Mouse (Mus musculus) layer of hippocampus, adult 2 months (tissue): ENCODE data around the gene Spi1. TPM values are rescaled to one million over a fixed set of nuclear protein-coding genes. Genes with fewer than 3 reads are reported as not detected.
"Not testable (repeated sequence)": the region's sequence is repeated elsewhere in the genome, so short reads cannot be mapped to it uniquely, and the experiment has no call there.

Source experiments
- DNase-seq, 2 experiments: peaks; one replicate each; pipeline ENCODE4 v3.0.0; 2022; ENCODE audit warnings: low spot score in 2 of 2
- H3K27ac ChIP-seq: fragments of 200-600 bp; 2 replicates; pipeline ENCODE4 v1.8.1; 2022
- H3K4me3 ChIP-seq: fragments of 200-600 bp; 2 replicates; pipeline ENCODE4 v1.8.1; 2022; ENCODE audit warnings: mild to moderate bottlenecking
- CTCF ChIP-seq: fragments of 200-600 bp; conservative IDR thresholded peaks from 2 replicates; pipeline ENCODE4 v1.8.1; 2022; ENCODE audit warnings: antibody characterized with exemption, mild to moderate bottlenecking, moderate library complexity
- total RNA-seq, 2 experiments: library from RNA; stranded (reverse); gene quantifications; 2 replicates each; pipeline ENCODE4 v1.2.3; 2021

Spi1 gene
- total RNA-seq, 2 experiments from 2014 or later = 2.4 to 5.4 TPM

DNA sequence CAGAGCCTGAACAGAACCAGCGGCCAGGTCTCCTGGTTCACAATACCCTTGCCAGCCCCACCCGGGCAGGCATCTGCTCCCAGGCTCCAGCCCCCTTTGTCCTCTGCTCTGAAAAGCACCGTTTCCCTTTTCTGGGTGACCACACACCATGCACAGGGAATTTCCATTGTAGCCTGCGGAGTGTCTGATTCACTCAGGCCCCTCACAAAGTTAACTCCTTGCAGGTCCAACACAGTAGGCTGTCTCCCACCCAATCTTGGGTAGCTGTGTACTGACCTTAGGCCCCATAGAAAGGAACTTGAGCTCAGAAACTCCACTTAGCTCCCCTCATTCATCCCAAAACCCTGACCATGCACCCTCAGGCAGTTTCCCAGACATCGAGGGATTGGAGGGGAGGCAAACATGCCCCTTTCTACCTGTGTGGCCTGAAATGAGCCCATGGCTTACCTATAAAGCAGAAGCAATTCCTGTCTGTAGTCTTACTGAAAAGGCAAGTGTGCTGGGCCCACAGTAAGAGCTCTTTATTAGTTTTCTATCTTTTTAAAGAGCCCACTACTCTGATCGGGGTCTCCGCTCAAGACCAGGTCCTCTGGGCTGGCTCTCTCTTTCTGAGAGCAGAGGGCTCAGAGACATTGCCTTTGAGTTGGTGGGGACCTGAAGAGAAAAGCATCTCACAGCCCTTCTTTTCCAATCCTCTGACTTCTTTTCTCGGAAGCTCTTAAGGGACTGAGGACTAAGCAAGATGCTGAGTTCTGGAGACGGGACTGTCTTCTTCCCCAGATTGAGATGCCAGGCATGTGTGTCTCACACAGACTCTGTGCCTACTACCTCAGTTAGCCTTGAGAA is 4.4 kb downstream of the Spi1 start:
- Histone ChIP-seq H3K27ac (peak overlapping the region; percentile 23; the same call in 1 of the 2 replicates), H3K4me3 (no peak overlapping the region)
- no peak for TF ChIP-seq CTCF
- DNase-seq = no peak

DNA sequence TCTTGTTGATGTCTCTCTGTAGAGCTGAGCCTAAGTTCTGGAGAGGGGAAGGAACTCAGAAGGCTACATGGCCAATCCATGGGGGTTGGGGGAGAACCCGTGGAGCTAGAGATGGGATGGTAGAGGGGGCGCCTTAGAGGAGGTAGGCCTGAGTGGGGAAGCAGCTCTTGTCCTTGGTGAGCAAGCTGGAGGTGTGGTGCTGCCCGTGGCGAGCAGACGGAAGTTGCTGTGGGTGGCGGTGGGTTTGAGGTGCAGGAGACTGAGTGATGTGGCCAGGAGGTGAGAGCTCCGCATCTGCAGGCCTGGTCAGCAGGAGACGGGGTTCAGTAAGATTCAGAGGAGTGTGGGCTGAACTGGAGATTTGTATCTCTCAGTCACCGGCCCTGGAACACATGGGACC is 5.3 kb downstream of the Spi1 start:
- DNase-seq = no peak
- Histone ChIP-seq H3K27ac (no peak overlapping the region), H3K4me3 (no peak overlapping the region)
- no peak for TF ChIP-seq CTCF

- H3K27ac ChIP-seq = no peak overlapping the region
- TF ChIP-seq CTCF = no peak
- no peak for DNase-seq
Observed at GRCm38 (mm10) chr2:91088987-91089386, 6.8 kb downstream of the Spi1 start.

DNA sequence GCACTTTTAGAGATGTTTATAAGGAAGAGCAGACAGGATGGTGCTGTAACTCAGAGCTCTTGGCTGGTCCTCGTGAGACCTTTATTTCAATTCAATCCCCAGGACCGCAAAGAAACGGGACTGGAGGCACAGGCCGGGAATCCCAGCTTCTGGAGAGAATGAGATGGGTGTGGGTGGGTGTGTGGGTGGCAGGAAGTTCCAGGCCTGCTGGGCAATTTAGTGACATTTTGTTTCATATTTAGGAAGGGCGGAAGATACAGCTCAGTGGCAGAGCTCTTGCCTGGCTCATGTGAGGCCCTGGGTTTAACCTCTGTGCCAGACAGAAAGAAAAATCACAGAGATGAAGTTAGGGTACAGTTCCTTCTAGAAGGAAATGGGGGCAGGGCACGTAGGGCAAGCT is 8.0 kb downstream of the Spi1 start:
- no peak for DNase-seq
- no peak overlapping the region for H3K4me3 ChIP-seq
- H3K27ac ChIP-seq = no peak overlapping the region
- no peak for TF ChIP-seq CTCF

More at GRCm38 (mm10) chr2:91088987-91089386, 6.8 kb downstream of the Spi1 start:
- H3K4me3 ChIP-seq = no peak overlapping the region

DNA sequence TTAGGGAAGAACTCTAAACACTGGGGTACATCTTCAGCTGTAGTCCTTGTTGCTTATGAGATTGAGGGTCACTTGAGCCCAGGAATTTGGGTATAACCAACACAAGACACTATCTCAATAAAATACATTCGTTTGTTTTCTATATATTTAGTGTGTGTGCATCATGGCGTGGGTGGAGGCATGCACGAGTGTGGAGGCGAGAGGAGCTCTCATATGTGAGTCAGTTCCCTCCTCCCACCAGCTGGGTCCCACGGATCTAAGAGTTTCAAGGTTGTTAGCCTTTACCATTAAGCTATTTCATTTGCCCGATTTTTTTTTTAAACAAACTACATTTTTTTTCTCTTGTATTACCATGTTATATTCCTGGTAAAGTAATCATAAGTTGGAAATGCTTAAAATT is 8.6 kb downstream of the Spi1 start:
- TF ChIP-seq CTCF = 0 out of 2 replicates have a peak, but pooled peaks have one; percentile 5
- no peak overlapping the region for H3K4me3 ChIP-seq
- DNase-seq = no peak
- H3K27ac ChIP-seq = no peak overlapping the region

DNA sequence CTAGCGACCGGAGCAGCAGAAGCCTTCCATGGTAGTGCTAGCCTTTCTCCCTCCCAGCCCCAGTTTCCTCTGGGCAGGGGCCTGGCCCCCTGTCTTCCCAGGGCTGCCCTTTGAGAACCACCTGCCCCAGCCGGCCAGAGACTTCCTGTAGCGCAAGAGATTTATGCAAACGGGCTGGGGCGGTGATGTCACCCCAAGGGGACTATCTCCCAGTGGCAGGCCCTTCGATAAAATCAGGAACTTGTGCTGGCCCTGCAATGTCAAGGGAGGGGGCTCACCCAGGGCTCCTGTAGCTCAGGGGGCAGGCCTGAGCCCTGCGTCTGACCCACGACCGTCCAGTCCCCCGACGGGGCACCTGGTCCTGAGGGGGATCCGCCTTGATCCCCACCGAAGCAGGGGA is 14.3 kb downstream of the Spi1 start:
- peak overlapping the region; percentile 33 for H3K27ac ChIP-seq
- no peak for TF ChIP-seq CTCF
- DNase-seq = no peak
- no peak overlapping the region; the same call in 1 of the 2 replicates for H3K4me3 ChIP-seq

DNA sequence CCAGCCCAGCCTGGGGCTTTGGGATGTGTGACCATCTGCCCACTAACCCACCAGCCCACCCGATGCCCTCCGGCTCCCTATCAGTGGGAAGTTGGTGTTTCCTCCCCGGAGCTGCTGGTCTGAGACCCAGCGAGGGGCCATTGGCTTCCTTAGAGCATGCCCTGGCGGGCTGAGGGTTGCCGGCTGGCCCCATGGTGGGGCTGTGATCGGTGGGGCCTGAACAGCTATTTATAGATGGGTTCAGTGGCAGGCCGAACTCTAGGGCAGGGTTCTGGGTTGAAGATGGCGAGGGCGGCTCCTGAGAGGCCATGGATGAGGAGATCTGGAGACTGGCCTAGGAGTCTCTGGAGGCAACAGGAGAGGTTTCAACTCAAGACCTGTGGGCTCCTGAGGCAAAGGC is 14.8 kb downstream of the Spi1 start:
- H3K27ac ChIP-seq = peak overlapping the region; percentile 33
- no peak overlapping the region; the same call in 1 of the 2 replicates for H3K4me3 ChIP-seq
- TF ChIP-seq CTCF = no peak
- DNase-seq = no peak

GRCm38 (mm10) chr2:91098156-91098555 is 16.0 kb downstream of the Spi1 start:
- no peak for DNase-seq
- H3K27ac ChIP-seq = peak overlapping the region; percentile 33; the same call in 1 of the 2 replicates
- no peak for TF ChIP-seq CTCF
- no peak overlapping the region for H3K4me3 ChIP-seq

DNA sequence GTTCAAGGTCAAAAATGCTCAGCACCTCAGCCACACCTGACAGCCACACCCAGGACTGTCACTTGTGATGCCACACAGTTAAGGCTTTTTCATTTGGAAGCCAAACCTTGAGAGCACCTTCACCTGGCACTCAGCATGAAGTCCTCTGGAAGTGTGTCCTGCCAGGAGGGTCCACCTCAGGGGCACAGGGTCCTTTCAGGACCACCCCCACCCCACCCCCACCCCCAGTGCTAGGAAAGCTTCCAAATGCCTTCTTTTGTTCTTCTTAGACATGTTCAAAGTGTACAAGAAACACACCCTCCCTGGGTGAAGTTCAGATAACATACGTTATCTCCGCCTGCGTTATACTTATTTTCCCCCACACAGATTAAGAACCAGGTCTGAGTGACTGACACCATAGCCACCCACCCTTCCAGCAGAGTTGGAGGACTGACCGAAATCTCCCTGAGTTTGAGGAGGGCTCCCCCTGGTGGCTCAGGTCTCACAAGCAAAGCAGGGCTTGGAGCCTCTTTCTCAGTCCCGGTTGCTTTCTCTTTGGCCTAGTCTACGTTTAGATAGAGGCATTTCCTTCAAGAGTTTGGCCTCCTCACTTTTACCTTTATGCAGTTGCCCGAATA is 19.0 kb downstream of the Spi1 start:
- TF ChIP-seq CTCF = peak; percentile 92
- H3K4me3 ChIP-seq = no peak overlapping the region
- peak; percentile 88 to 95 for DNase-seq
- peak overlapping the region; percentile 44; the same call in 1 of the 2 replicates for H3K27ac ChIP-seq

GRCm38 (mm10) chr2:91108156-91108555 is 26.0 kb downstream of the Spi1 start:
- Histone ChIP-seq H3K27ac (no peak overlapping the region), H3K4me3 (no peak overlapping the region)
- no peak for DNase-seq
- no peak for TF ChIP-seq CTCF

GRCm38 (mm10) chr2:91109241-91109640 is 27.1 kb downstream of the Spi1 start:
- Histone ChIP-seq H3K4me3 (no peak overlapping the region), H3K27ac (no peak overlapping the region)
- no peak for DNase-seq
- no peak for TF ChIP-seq CTCF

DNA sequence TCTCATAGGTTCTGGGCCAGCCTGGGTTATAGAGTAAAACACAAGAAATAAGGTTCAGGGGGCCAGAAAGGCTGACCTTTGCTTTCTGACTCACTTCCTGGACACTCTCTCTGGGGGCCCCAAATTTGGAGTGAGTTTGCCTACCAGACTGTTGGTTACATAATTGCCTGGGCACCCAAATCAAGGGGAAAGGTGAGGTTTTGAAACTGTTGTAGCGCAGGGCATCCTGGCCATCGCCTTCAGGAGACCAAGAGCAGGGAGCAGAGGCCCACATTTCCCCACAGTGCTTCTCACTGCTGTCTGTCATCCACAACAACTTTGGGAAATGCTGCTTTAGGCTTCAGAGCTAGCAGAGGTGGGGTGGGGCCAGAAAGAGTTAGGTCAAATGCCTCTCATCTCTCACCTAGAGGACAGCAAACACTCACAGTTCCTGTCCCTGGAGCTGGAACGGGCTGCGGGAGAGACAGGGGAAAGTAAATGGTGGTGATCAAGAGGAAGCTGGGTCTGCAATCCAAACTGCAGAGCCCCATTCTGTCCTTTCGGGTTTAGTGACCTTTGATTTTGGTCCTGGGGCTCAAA is 27.7 kb downstream of the Spi1 start:
- no peak for DNase-seq
- no peak for TF ChIP-seq CTCF
- H3K27ac ChIP-seq = no peak overlapping the region

GRCm38 (mm10) chr2:91110429-91110828 is 28.2 kb downstream of the Spi1 start:
- TF ChIP-seq CTCF = peak; percentile 39
- Histone ChIP-seq H3K4me3 (no peak overlapping the region), H3K27ac (no peak overlapping the region)
- no peak for DNase-seq

More for the DNA sequence above, 27.7 kb downstream of the Spi1 start:
- no peak overlapping the region for H3K4me3 ChIP-seq

DNA sequence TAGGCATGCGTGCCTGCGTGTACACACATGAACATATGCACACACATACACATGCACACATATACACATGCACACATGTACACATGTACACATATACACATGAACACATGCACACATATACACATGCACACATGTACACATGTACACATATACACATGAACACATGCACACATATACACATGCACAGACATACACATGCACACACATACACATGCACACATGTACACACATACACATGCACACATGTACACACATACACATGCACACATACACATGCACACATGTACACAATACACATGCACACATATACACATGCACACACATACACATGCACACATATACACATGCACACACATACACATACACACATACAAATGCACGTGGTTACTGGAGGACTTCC is 29.6 kb downstream of the Spi1 start:
- not testable (repeated sequence) for H3K4me3 ChIP-seq, H3K27ac ChIP-seq, DNase-seq
